Mouse (Mus musculus): Measurements from ENCODE around the gene Gm128.

DNA sequence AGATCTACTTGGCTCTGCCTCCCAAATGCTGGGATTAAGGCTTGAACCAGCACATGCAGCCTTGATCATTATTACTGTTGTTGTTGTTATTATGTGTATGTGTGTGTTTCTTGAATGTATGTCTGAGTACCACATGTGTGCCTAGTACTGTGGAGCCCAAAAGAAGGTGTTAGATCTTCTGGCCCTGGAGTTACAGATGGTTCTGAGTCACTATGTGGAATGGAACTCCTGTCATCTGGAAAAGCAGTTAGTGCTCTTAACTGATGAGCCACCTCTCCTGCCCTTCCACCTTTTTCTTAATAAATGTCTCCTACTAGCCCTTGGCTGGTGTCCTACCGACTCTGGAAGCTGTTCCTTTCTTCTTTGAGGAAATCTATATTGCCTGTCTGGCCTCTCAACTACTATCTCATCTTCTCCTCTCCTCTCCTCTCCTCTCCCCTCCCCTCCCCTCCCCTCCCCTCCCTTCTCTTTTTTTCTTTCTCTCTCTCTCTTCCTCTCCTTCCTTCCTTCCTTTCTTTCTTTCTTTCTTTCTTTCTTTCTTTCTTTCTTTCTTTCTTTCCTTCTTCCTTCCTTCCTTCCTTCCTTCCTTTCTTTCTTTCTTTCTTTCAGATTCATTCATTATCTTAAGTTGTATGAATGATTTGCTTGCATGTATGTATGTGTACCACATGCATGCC lies 6.4 kb upstream of the Gm128 start:
- TF ChIP-seq TBP (IDR thresholded peaks at IDR 0.05; ENCODE audit: low read depth, low read length) (no peak), EP300 (IDR thresholded peaks at IDR 0.05; ENCODE audit: low read depth in 1 of 2, low read length in 2 of 2) (peak in 1 of 2 experiments; percentile 61; a peak in 3 of 4 replicates), USF2 (IDR thresholded peaks at IDR 0.05; ENCODE audit: borderline replicate concordance in 1 of 2, insufficient read depth in 1 of 2, low read depth in 1 of 2, low read length in 2 of 2) (no peak), POLR2A (IDR thresholded peaks at IDR 0.05; ENCODE audit: control insufficient read depth in 1 of 2, insufficient read depth in 1 of 2, low read depth in 1 of 2, low read length in 2 of 2, poor library complexity in 1 of 2) (no peak), POLR2AphosphoS2 (IDR thresholded peaks at IDR 0.05; ENCODE audit: low read length) (no peak; the same call in 1 of the 2 replicates), CTCF (IDR thresholded peaks at IDR 0.05 in 2 of 3, conservative IDR thresholded peaks at IDR 0.05 in 1 of 3; ENCODE audit: control insufficient read depth in 1 of 3, insufficient read depth in 1 of 3, low read depth in 2 of 3, low read length in 3 of 3, poor library complexity in 1 of 3, severe bottlenecking in 1 of 3) (no peak)
